Mouse (Mus musculus) lung, embryonic 15.5 days (tissue): ENCODE results near the gene Map4k5. TPM values are rescaled to one million over a fixed set of nuclear protein-coding genes. Genes with fewer than 3 reads are reported as not detected.

Source experiments
- ATAC-seq: fragments of 200-750 bp; cut with Nextera tagmentation; 2 replicates; pipeline ENCODE4 v1.8.0; 2017; ENCODE audit warnings: moderate number of reproducible peaks, borderline replicate concordance; ENCODE audit not compliant: low FRiP score, low TSS enrichment; ENCODE audit errors: extremely low read depth
- H3K27ac ChIP-seq: fragments of 300-500 bp; sonication (generic); 2 replicates; pipeline ENCODE4 v1.5.1; 2015; ENCODE audit warnings: moderate library complexity, mild to moderate bottlenecking, inconsistent platforms
- H3K27me3 ChIP-seq: fragments of 300-500 bp; sonication (generic); 2 replicates; pipeline ENCODE4 v1.6.1; 2015; ENCODE audit warnings: inconsistent platforms
- H3K36me3 ChIP-seq: fragments of 300-500 bp; sonication (generic); 2 replicates; pipeline ENCODE4 v1.6.1; 2015; ENCODE audit warnings: inconsistent platforms
- H3K4me1 ChIP-seq: fragments of 300-500 bp; sonication (generic); 2 replicates; pipeline ENCODE4 v1.6.1; 2015; ENCODE audit warnings: inconsistent platforms
- H3K4me2 ChIP-seq: fragments of 300-500 bp; sonication (generic); 2 replicates; pipeline ENCODE4 v1.6.1; 2015; ENCODE audit warnings: inconsistent platforms, mild to moderate bottlenecking, moderate library complexity
- H3K4me3 ChIP-seq: fragments of 300-500 bp; sonication (generic); 2 replicates; pipeline ENCODE4 v1.5.1; 2015; ENCODE audit warnings: mild to moderate bottlenecking, inconsistent platforms
- H3K9ac ChIP-seq: fragments of 300-500 bp; sonication (generic); 2 replicates; pipeline ENCODE4 v1.6.1; 2015; ENCODE audit warnings: inconsistent platforms
- H3K9me3 ChIP-seq: fragments of 300-500 bp; sonication (generic); 2 replicates; pipeline ENCODE4 v1.6.1; 2016; ENCODE audit warnings: inconsistent platforms
- WGBS: fragments of 180-500 bp; shearing (Covaris S2); methylation state at CpG from one replicate; pipeline ENCODE4 v1.1.7; 2015; 5-methylcytosine and 5-hydroxymethylcytosine counted together
- polyA plus RNA-seq: library from polyadenylated mRNA; unstranded; fragments of >200 nt; fragmentation: Nextera tagmentation; extraction: Ambion mirVana; gene quantifications from 2 replicates; pipeline ENCODE4 v1.2.1, GENCODE M21; 2015

Gene Map4k5
- polyA plus RNA-seq, 1 experiment from 2014 or later = 35.6 TPM

GRCm38 (mm10) chr12:69796311-69796710, 96.7 kb downstream of the Map4k5 start:
- H3K9ac ChIP-seq = no peak overlapping the region
- no peak overlapping the region for H3K4me2 ChIP-seq
- no peaks in the 10 kb centered on the region for H3K36me3 ChIP-seq
- H3K27ac ChIP-seq = no peak overlapping the region
- H3K4me1 ChIP-seq = peaks cover 4% of the 10 kb centered on the region
- no peaks in the 10 kb centered on the region for H3K27me3 ChIP-seq
- no peaks in the 10 kb centered on the region for H3K9me3 ChIP-seq
- 89% methylated on average over 3 of the region's 3 CpGs for WGBS
- H3K4me3 ChIP-seq = no peak overlapping the region
- no peak for ATAC-seq

GRCm38 (mm10) chr12:69790530-69791505, 102.2 kb downstream of the Map4k5 start, which contains the start of gene Cdkl1:
Gene Cdkl1, minus strand, starts transcription at chr12:69791267.
- H3K9ac ChIP-seq = peak within 1 kb of the TSS; percentile 42
- no peaks in the 10 kb centered on the region for H3K36me3 ChIP-seq
- peak; percentile 93 for ATAC-seq
- H3K27ac ChIP-seq = no peak within 1 kb of the TSS
- H3K4me1 ChIP-seq = peaks cover 16% of the 10 kb centered on the region
- H3K9me3 ChIP-seq = no peaks in the 10 kb centered on the region
- H3K4me3 ChIP-seq = peak within 1 kb of the TSS; percentile 49
- peak within 1 kb of the TSS; percentile 95 for H3K4me2 ChIP-seq
- H3K27me3 ChIP-seq = peaks cover 5% of the 10 kb centered on the region; the same call in 1 of the 2 replicates
- 2% methylated on average over 45 of the region's 45 CpGs for WGBS

GRCm38 (mm10) chr12:69789766-69790529, 103.1 kb downstream of the Map4k5 start:
- peaks cover 16% of the 10 kb centered on the region for H3K4me1 ChIP-seq
- H3K4me2 ChIP-seq = peak overlapping the region; percentile 95
- WGBS = 36% methylated on average over 27 of the region's 27 CpGs
- H3K4me3 ChIP-seq = peak overlapping the region; percentile 49
- ATAC-seq = peak; percentile 12; the same call in 1 of the 2 replicates
- no peaks in the 10 kb centered on the region for H3K36me3 ChIP-seq
- no peaks in the 10 kb centered on the region for H3K9me3 ChIP-seq
- H3K27ac ChIP-seq = no peak overlapping the region
- H3K9ac ChIP-seq = peak overlapping the region; percentile 42
- H3K27me3 ChIP-seq = peaks cover 5% of the 10 kb centered on the region; the same call in 1 of the 2 replicates

DNA sequence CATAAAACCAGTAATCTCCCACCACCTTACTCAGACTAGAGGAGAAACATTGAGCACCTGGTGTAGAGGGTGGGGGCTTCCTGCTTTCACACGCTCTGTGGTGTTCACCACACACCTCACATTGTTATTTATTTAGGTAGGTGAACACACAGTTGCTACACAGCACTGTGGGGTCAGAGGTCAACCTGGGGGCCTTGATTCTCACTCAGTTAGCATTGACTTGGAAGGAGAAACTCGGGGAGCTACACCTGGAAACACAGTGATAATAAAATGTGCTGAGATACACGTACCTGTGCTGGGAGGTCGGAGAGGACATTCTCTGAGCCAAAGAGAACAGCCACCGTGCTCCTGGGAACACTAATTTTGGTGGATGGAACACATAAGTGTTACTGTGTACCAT, 104.6 kb downstream of the Map4k5 start:
- Histone ChIP-seq H3K4me3 (no peak overlapping the region), H3K4me2 (no peak overlapping the region), H3K36me3 (no peaks in the 10 kb centered on the region), H3K27ac (no peak overlapping the region), H3K9me3 (no peaks in the 10 kb centered on the region), H3K9ac (no peak overlapping the region), H3K4me1 (peaks cover 16% of the 10 kb centered on the region), H3K27me3 (peaks cover 5% of the 10 kb centered on the region; the same call in 1 of the 2 replicates)
- 76% methylated on average over 5 of the region's 5 CpGs for WGBS
- ATAC-seq = no peak

DNA sequence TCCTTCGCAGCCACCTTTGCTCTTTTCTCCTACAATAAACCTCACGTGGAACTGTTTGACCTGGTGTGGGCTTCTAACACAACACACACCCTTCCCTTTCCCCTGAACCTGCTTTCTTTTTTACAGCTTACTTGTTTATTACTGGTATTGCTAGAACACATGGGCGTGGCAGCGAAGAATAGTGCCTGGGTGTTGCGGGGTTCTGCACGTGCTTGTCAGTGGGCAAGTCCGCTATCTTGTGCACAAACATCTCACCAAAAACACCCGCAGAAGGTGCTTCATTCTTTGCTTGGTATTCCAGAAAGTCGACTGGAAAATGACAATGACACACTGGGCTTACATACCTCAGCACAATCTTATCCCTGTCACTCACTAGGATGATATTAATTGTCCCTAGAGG, 107.5 kb downstream of the Map4k5 start:
- Histone ChIP-seq H3K36me3 (no peaks in the 10 kb centered on the region), H3K27me3 (peaks cover 5% of the 10 kb centered on the region; the same call in 1 of the 2 replicates), H3K9ac (no peak overlapping the region), H3K27ac (no peak overlapping the region), H3K4me3 (no peak overlapping the region), H3K4me1 (peaks cover 4% of the 10 kb centered on the region; the same call in 1 of the 2 replicates), H3K9me3 (no peaks in the 10 kb centered on the region), H3K4me2 (no peak overlapping the region)
- WGBS = 83% methylated on average over 9 of the region's 9 CpGs
- no peak for ATAC-seq

DNA sequence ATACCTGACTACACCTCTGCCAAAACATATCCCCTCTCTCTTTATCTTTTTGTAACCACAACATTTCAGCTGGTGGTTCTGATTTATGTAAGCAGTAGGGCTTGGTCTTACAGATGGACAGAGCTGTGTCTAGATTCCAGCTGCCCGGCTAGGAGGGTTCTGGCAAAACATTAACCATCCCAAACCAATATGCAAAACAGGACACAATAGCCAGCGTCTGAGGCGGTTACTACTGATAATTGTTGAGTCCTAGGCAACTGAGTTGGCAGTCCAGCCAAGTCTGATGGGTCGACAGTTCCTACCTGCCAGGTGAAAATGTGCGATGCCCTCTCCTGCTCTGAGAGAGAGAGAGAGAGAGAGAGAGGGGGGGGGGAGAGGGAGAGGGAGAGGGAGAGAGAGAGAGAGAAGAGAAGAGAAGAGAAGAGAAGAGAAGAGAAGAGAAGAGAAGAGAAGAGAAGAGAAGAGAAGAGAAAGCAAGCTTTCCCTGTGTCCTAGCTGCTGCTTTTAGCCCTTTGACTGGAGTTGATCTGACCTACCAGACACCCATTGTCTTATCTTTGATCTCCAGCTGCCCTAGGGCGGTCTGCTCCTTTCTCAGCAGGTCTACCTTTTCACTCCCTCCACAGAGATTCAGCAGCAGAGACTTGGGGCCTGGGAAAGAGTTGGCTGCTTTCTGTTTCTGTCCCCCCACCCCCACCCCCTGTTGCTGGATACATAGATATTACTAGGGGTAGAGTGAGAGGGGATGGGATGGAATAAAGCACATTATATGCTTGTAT, 109.6 kb downstream of the Map4k5 start:
- Histone ChIP-seq H3K27me3 (no peaks in the 10 kb centered on the region), H3K4me3 (no peak overlapping the region), H3K4me1 (no peaks in the 10 kb centered on the region), H3K36me3 (no peaks in the 10 kb centered on the region), H3K4me2 (no peak overlapping the region), H3K9ac (no peak overlapping the region), H3K9me3 (no peaks in the 10 kb centered on the region), H3K27ac (no peak overlapping the region)
- WGBS = 50% methylated on average over 6 of the region's 6 CpGs
- ATAC-seq = peak; percentile 49; the same call in 1 of the 2 replicates

DNA sequence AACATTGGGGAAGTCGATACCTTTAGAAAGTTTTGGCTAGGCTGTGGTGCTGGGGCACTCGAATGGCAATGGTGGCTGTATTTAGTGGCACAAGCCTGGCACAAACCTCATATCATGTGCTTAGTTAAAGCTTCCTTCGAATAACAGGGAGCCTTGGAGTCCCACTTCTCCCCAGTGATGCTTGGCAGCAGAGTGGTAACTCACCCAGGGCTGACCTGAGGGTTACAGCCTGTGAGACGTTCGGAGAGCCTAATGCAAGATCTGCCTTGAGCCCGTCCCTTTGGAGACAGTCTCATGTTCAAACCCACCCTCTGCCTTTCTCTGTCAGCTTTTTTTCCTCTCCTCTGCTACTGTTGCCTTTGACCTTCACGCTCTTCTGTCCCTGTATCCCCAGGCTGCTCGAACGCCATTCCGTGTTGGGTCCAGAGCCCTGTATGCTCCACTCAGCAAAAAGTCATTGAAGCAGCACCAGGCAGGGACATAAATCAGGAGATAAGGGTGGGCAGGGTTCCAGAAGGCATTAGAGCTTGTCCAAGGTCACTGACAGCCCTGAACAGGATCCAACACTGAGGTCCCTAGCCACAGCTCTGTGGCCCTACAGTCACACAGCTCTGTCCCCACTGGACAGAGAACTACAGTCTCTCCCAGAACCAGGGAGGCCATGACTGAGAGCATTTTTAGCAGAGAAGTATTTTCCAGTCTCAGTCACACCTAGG, 110.9 kb downstream of the Map4k5 start:
- Histone ChIP-seq H3K27ac (no peak overlapping the region), H3K36me3 (no peaks in the 10 kb centered on the region), H3K4me1 (peaks cover under 1% of the 10 kb centered on the region; the same call in 1 of the 2 replicates), H3K27me3 (no peaks in the 10 kb centered on the region), H3K9me3 (no peaks in the 10 kb centered on the region), H3K4me2 (no peak overlapping the region), H3K4me3 (no peak overlapping the region), H3K9ac (no peak overlapping the region)
- ATAC-seq = no peak
- WGBS = 70% methylated on average over 10 of the region's 10 CpGs

- Histone ChIP-seq H3K4me1 (peaks cover 7% of the 10 kb centered on the region), H3K9ac (no peak overlapping the region), H3K9me3 (no peaks in the 10 kb centered on the region), H3K27me3 (no peaks in the 10 kb centered on the region), H3K4me3 (no peak overlapping the region), H3K36me3 (no peaks in the 10 kb centered on the region), H3K27ac (no peak overlapping the region), H3K4me2 (no peak overlapping the region)
- WGBS = 87% methylated on average over 8 of the region's 8 CpGs
- no peak for ATAC-seq
These were observed 111.5 kb downstream of the Map4k5 start for GRCm38 (mm10) chr12:69781480-69781879.

DNA sequence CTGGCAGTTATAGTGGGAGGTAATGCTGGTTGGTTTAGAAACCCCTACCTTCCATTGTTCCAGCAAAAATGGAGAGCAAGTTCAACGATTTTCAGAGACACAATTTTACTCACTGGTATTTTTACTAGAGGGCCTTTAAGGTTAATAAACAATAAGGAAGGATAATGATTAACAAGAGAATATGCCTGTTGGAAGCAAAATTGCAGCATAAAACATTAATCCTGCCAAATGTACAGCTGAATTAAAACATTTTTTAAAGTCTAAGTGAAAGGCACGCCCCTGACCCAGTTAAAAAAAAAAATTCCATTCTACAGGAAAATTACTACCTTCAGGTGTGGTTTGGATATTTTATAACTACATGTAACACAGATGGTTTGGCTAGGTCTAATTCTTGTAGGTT, 115.0 kb downstream of the Map4k5 start:
- H3K36me3 ChIP-seq = no peaks in the 10 kb centered on the region
- H3K4me3 ChIP-seq = no peak overlapping the region
- H3K4me2 ChIP-seq = no peak overlapping the region
- H3K9me3 ChIP-seq = no peaks in the 10 kb centered on the region
- H3K4me1 ChIP-seq = peaks cover 11% of the 10 kb centered on the region
- no peaks in the 10 kb centered on the region for H3K27me3 ChIP-seq
- no peak overlapping the region for H3K9ac ChIP-seq
- ATAC-seq = no peak
- H3K27ac ChIP-seq = no peak overlapping the region
- WGBS = 68% methylated on average over 2 of the region's 2 CpGs

DNA sequence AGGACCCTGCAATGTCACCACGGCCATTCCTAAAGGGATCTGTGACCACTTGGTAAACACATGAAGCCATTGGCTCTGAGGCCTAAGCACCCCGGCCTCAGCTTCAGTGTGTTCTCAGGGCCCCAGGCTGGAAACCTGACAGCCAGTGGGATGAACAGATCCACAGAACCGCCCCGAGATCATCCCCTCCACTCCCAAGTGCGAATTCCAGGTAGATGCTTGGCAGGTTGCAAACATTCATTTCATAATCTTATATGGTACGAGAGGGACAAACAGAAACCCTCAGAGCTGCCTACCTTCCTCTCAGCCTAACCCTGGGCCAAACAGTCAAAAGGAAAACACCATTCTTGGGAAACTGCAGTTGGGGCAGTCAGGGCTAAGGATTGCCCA, 115.7 kb downstream of the Map4k5 start:
- no peak overlapping the region for H3K27ac ChIP-seq
- no peaks in the 10 kb centered on the region for H3K9me3 ChIP-seq
- no peak overlapping the region for H3K9ac ChIP-seq
- no peak for ATAC-seq
- 79% methylated on average over 6 of the region's 6 CpGs for WGBS
- H3K36me3 ChIP-seq = no peaks in the 10 kb centered on the region
- H3K4me2 ChIP-seq = no peak overlapping the region
- H3K27me3 ChIP-seq = no peaks in the 10 kb centered on the region
- H3K4me1 ChIP-seq = peaks cover 11% of the 10 kb centered on the region
- no peak overlapping the region for H3K4me3 ChIP-seq
